ENCODE assay signal across 8 mouse cellular contexts in the genomic region with DNA sequence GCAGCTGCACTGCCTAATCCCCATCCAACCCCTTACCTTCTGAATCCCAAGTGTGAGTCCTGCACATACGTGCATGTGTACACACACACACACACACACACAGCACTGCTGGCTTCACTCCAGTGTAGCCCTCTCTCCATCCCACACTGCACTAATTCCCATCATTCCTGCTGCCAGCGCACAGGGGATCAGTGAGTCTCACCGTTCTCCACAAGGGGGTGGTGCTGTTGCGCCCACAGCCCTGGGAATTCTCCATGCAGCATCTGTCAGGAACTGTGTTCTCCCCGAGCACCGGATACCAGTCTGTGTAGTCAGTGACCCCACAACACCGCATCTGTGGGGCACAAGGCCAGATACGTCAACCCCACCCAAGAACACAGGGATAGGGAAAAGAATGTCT.
DNase-seq lines count a peak whose midpoint lies in the region; ATAC-seq and TF ChIP-seq lines count a peak whose summit lies in the region.

No protein-coding gene starts in this region.

- no peaks in the 10 kb centered on the region for H3K27me3 ChIP-seq in embryonic facial prominence, embryonic 13.5 days

- H3K9me3 ChIP-seq in embryonic facial prominence, embryonic 13.5 days = no peaks in the 10 kb centered on the region

- 39% methylated on average over 8 of the region's 8 CpGs for WGBS in embryonic facial prominence, embryonic 13.5 days

- H3K36me3 ChIP-seq in embryonic facial prominence, embryonic 13.5 days = peaks cover 59% of the 10 kb centered on the region

- H3K9ac ChIP-seq in embryonic facial prominence, embryonic 13.5 days = 0 out of 2 replicates have a peak overlapping the region, but pooled peaks have one; percentile 36

- no peak overlapping the region for H3K4me2 ChIP-seq in embryonic facial prominence, embryonic 13.5 days

- H3K27ac ChIP-seq in embryonic facial prominence, embryonic 13.5 days = no peak overlapping the region
- H3K27ac ChIP-seq in layer of hippocampus, adult 2 months = no peak overlapping the region

- H3K4me1 ChIP-seq in embryonic facial prominence, embryonic 13.5 days = peaks cover 5% of the 10 kb centered on the region; the same call in 1 of the 2 replicates

- peak; percentile 79 for TF ChIP-seq CTCF in layer of hippocampus, adult 2 months (conservative IDR thresholded peaks at IDR 0.05)

- ATAC-seq in cerebellum, adult (ENCODE audit: insufficient number of reproducible peaks, low FRiP score, low TSS enrichment) = no peak
- ATAC-seq in embryonic facial prominence, embryonic 13.5 days (ENCODE audit: insufficient number of reproducible peaks, insufficient read depth, low FRiP score, low TSS enrichment, low read depth) = no peak
- ATAC-seq in erythroblast, adult 5-6 weeks (replicated peaks; ENCODE audit: low FRiP score, poor library complexity, severe bottlenecking) = no peak

- H3K4me3 ChIP-seq in embryonic facial prominence, embryonic 13.5 days = no peak overlapping the region
- H3K4me3 ChIP-seq in layer of hippocampus, adult 2 months = no peak overlapping the region

- DNase-seq in cerebellum, adult 11 months = peak; percentile 21
- DNase-seq in 3T3-L1 (ENCODE audit: low read depth, low spot score) = peak; percentile 52
- DNase-seq in layer of hippocampus, adult 2 months (ENCODE audit: low spot score in 2 of 2) = peak; percentile 61 to 68
- peak; percentile 72 to 78 for DNase-seq in right cerebral cortex, postnatal 10 days (ENCODE audit: low spot score in 2 of 2)
- no peak for DNase-seq in gastrocnemius, adult 18-20 months (ENCODE audit: low spot score)
